Mouse (Mus musculus): ENCODE data around the gene AU040320.
A peak's percentile ranks its signal among the peaks of the same experiment; 100 is the strongest.

The AU040320 gene

GRCm38 (mm10) chr4:126782996-126783395, 29.7 kb downstream of the AU040320 start:
- DNase-seq (ENCODE audit: low read depth, low spot score) = no peak

DNA sequence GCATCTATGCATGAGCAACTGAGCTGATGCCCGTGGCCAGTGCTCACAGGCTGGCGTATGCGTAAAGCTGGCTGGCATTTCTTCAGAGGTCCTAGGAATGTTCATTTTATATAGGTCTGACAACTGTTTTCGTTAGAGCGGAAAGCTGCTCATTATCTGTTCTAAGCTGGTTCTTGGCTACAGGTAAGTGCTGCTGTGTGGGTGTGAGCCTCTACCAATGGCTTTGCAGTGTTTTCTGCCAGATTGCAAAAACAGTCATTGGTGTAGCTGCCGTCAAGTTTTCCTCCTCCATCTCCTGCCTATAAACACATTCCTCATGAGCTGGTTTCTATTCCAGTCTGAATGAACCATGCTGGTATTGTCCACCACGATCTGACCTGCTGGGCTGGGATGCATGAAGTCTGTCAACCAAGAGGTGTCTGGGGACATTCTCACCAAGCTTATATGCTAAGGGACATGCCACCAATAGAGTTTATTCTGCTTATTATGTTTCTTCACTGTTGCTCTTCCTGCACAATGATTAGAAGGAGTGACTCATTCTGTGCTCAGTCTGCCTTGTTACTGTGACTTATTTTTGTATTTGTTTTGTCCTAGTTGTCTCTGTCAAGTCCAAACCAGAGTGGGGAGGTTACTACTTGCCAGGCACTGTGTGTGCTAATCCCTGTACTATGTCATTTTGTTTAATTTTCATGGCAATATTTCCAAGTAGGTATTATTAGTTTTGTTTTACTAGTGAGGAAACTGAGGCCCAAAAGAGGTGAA, 39.2 kb downstream of the AU040320 start:
- no peak for DNase-seq (ENCODE audit: low read depth, low spot score)

- no peak for DNase-seq (ENCODE audit: low read depth, low spot score)
Observed at GRCm38 (mm10) chr4:126802174-126802573, 48.8 kb downstream of the AU040320 start.

GRCm38 (mm10) chr4:126803268-126803873, 50.0 kb downstream of the AU040320 start:
- DNase-seq (ENCODE audit: low read depth, low spot score) = no peak

GRCm38 (mm10) chr4:126805741-126806140, 52.4 kb downstream of the AU040320 start:
- no peak for DNase-seq (ENCODE audit: low read depth, low spot score)

- no peak for DNase-seq (ENCODE audit: low read depth, low spot score)
Observed at GRCm38 (mm10) chr4:126806692-126807427, 53.5 kb downstream of the AU040320 start.

GRCm38 (mm10) chr4:126810566-126810965, 57.2 kb downstream of the AU040320 start:
- no peak for DNase-seq (ENCODE audit: low read depth, low spot score)

GRCm38 (mm10) chr4:126813212-126813611, 59.9 kb downstream of the AU040320 start:
- DNase-seq (ENCODE audit: low read depth, low spot score) = peak; percentile 65

GRCm38 (mm10) chr4:126814854-126815253, 61.5 kb downstream of the AU040320 start:
- DNase-seq (ENCODE audit: low read depth, low spot score) = peak; percentile 13

- no peak for DNase-seq (ENCODE audit: low read depth, low spot score)
Observed at GRCm38 (mm10) chr4:126822891-126823882, 69.8 kb downstream of the AU040320 start.

DNA sequence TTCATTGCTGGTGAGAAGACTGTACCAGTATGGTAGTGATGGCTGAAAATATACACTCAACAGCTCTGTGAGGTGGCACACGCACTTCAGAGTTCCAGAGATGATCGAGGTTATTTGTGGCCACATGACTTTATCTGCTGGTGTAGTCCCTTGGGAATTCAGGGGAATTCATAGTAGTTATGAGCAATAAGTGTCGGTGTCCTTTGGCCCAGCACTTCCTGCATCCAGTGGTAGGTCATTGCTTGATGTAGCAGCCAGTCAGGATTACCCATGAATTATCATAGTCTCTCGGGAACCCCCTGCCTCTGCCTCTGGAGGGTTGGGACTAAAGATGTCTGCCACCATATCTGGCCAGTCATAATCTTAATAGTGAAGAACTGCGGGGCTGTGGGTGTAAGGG, 70.6 kb downstream of the AU040320 start:
- DNase-seq (ENCODE audit: low read depth, low spot score) = no peak

DNA sequence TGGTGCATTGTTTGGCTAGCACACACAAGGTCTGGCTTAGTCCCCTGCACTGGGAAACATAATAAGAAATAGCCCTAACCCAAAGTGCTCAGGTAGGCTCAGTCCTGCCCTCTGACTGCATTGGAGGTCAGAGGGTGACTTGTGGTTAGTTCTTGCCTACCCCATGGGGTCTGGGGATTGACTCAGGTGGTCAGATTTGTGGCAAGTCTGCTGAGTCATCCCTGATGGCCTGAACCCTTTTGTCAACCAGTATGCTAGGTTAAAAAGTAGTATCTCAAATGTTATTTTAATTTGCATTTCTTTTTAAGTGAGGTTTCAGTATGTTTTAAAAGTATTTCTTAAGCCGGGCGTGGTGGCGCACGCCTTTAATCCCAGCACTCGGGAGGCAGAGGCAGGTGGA, 77.8 kb downstream of the AU040320 start:
- no peak for DNase-seq (ENCODE audit: low read depth, low spot score)

- no peak for DNase-seq (ENCODE audit: low read depth, low spot score)
Observed at GRCm38 (mm10) chr4:126838799-126839198, 85.5 kb downstream of the AU040320 start.

DNA sequence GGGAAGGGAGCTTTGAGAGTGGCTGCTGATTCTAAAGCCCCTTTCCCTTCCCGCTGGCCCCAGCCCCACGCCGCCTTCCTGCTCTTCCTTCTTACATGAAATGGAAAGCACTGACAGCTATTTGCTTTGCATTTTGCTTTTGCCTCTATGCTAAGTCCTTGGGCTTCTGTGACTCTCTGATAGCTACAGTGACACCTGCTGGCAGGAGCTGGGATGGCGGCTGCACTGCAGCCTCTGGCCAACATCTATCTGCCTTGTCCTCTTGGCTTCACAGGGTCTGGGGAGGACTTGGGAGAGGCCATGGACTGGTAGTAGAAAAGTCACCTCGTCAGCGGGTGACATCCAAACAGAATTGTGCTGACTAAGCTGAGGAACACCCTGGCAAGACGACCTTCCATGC, 86.5 kb downstream of the AU040320 start:
- DNase-seq (ENCODE audit: low read depth, low spot score) = peak; percentile 84

GRCm38 (mm10) chr4:126840996-126841560, 87.7 kb downstream of the AU040320 start:
- DNase-seq (ENCODE audit: low read depth, low spot score) = no peak

DNA sequence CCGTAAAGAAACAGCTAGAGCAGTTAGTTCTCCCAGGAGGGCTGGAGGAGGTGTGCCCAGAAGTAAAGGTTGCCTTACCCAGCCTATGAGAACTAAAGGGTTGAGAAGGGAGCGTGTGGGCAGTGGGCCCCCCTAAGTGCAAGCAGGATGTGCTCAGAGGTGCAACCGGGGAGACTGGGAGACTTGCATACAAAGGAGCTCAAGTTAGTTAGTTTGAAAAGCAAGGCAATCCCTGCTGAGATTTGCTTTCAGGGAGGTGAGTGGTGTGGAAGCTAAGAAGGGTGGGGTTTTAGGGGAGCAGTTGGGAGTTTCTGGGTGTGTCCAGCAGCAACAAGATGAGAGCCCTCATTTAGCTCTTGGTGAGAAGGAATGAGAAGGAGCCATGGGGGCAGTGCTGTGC, 89.6 kb downstream of the AU040320 start:
- DNase-seq (ENCODE audit: low read depth, low spot score) = no peak

- DNase-seq (ENCODE audit: low read depth, low spot score) = no peak
Observed at GRCm38 (mm10) chr4:126845664-126846063, 92.3 kb downstream of the AU040320 start.

DNA sequence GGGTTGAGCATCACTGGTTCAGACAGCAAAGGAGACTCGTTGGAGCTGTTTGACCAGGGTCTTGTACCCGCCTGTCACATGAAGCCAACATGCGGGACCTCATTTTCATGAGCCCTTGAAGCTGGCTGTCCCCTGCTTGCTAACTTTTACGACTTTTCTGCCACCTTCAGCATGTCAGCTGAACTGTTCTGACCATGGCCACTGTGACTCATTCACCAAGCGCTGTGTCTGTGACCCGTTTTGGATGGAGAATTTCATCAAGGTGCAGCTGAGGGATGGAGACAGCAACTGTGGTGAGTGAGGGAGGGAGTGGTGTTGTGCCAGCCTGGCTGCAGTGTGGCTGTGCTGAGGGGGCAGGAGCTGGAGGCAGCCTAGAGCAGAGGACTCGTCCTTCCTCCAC, 93.6 kb downstream of the AU040320 start:
- DNase-seq (ENCODE audit: low read depth, low spot score) = no peak

- peak; percentile 36 for DNase-seq (ENCODE audit: low read depth, low spot score)
Observed at GRCm38 (mm10) chr4:126850019-126850777, 96.9 kb downstream of the AU040320 start.

DNA sequence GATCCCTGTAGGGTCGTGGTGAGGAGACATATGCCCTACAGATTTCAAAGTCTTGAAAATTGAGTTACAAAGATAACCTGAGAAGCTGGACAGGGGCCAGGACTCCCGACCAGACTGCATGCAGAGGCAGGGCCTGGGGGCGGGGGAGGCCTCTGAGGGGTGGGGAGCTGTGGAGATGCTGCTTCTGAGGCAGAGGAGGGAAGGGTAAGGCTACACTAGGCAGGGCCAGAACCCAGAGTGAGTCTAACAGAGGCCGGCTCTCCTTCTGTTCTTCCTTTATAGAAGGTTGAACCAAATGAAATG, 97.4 kb downstream of the AU040320 start:
- no peak for DNase-seq (ENCODE audit: low read depth, low spot score)

Data from CD4-positive, CD25-positive, alpha-beta regulatory T cell, adult 2 months (primary cell).